Mouse (Mus musculus) CH12.LX (cell line): ENCODE results near the gene Hivep2. TPM values are rescaled to one million over a fixed set of nuclear protein-coding genes. Genes with fewer than 3 reads are reported as not detected.

Source experiments
- DNase-seq: peaks from one replicate; pipeline ENCODE4 v3.0.0-alpha.2; 2013; ENCODE audit errors: extremely low read depth
- H3K27ac ChIP-seq: 2 replicates; pipeline ENCODE4 v1.5.1; 2012; ENCODE audit warnings: low read depth, mild to moderate bottlenecking, control low read depth, moderate library complexity; ENCODE audit not compliant: insufficient read depth
- H3K27me3 ChIP-seq: replicated peaks from 2 replicates; pipeline ENCODE3; 2012; ENCODE audit warnings: inconsistent platforms
- H3K36me3 ChIP-seq, 2 experiments: replicated peaks in 1 of 2; 2 replicates each; pipeline versions ENCODE3 to v1.6.1; 2012; ENCODE audit warnings: inconsistent platforms in 1 of 2, low read length in 1 of 2, mild to moderate bottlenecking in 1 of 2, mixed read lengths in 1 of 2, moderate library complexity in 1 of 2; ENCODE audit not compliant: control insufficient read depth in 1 of 2, insufficient read depth in 1 of 2
- H3K4me1 ChIP-seq, 2 experiments: 2 replicates each; pipeline ENCODE4 v1.6.1; 2012; ENCODE audit warnings: inconsistent platforms in 1 of 2, moderate library complexity in 1 of 2; ENCODE audit not compliant: insufficient read depth in 2 of 2, control insufficient read depth in 1 of 2
- H3K4me2 ChIP-seq: 2 replicates; pipeline ENCODE4 v1.6.1; 2012; ENCODE audit warnings: low read depth, mild to moderate bottlenecking, control low read depth; ENCODE audit not compliant: poor library complexity, insufficient read depth, severe bottlenecking
- H3K4me3 ChIP-seq, 3 experiments: fragments of 150-350 bp in 1 of 3; sonication (generic) in 1 of 3; replicated peaks in 1 of 3; 2 replicates each; pipeline versions ENCODE3 to v1.5.1; 2011 to 2012; ENCODE audit warnings: low read depth in 2 of 3, low read length in 2 of 3, mild to moderate bottlenecking in 2 of 3, moderate library complexity in 2 of 3, control low read depth in 1 of 3, improper control_type of control experiment in 1 of 3, inconsistent platforms in 1 of 3, mixed read lengths in 1 of 3; ENCODE audit not compliant: poor library complexity in 1 of 3
- H3K79me2 ChIP-seq: replicated peaks from 2 replicates; pipeline ENCODE4 v1.6.1; 2012; ENCODE audit warnings: mild to moderate bottlenecking, moderate library complexity; ENCODE audit not compliant: control insufficient read depth, poor library complexity, insufficient read depth, severe bottlenecking; ENCODE audit errors: extremely low read depth
- H3K9ac ChIP-seq: 2 replicates; pipeline ENCODE4 v1.6.1; 2012; ENCODE audit warnings: low read depth, mild to moderate bottlenecking, control low read depth, moderate library complexity; ENCODE audit not compliant: insufficient read depth
- H3K9me3 ChIP-seq: replicated peaks from 2 replicates; pipeline ENCODE3; 2012; ENCODE audit warnings: low read length, inconsistent platforms, mixed read lengths
- CHD2 ChIP-seq: IDR thresholded peaks from 2 replicates; pipeline ENCODE4 v1.6.1; 2011; ENCODE audit warnings: low read length, improper control_type of control experiment
- CTCF ChIP-seq, 2 experiments: IDR thresholded peaks in 1 of 2; conservative IDR thresholded peaks in 1 of 2; 2 replicates each; pipeline ENCODE4 v1.5.1; 2011 to 2012; ENCODE audit warnings: low read depth in 2 of 2, low read length in 2 of 2, improper control_type of control experiment in 1 of 2, inconsistent platforms in 1 of 2, mild to moderate bottlenecking in 1 of 2, moderate library complexity in 1 of 2
- EP300 ChIP-seq: IDR thresholded peaks from 2 replicates; pipeline ENCODE4 v1.6.1; 2011; ENCODE audit warnings: low read length, improper control_type of control experiment
- ETS1 ChIP-seq: conservative IDR thresholded peaks from 2 replicates; pipeline ENCODE4 v1.6.1; 2012; ENCODE audit warnings: low read depth, mild to moderate bottlenecking, inconsistent platforms, low read length, improper control_type of control experiment, moderate library complexity
- IRF4 ChIP-seq: IDR thresholded peaks from 2 replicates; pipeline ENCODE4 v1.6.1; 2014; ENCODE audit warnings: low read depth, mild to moderate bottlenecking, inconsistent platforms, low read length, improper control_type of control experiment
- JUN ChIP-seq: IDR thresholded peaks from 2 replicates; pipeline ENCODE4 v1.6.1; 2011; ENCODE audit warnings: low read depth, mild to moderate bottlenecking, low read length, improper control_type of control experiment, moderate library complexity; ENCODE audit not compliant: insufficient read depth
- MAX ChIP-seq: IDR thresholded peaks from 2 replicates; pipeline ENCODE4 v1.6.1; 2011; ENCODE audit warnings: low read length, improper control_type of control experiment
- MAZ ChIP-seq: IDR thresholded peaks from 2 replicates; pipeline ENCODE4 v1.6.1; 2012; ENCODE audit warnings: low read depth, mild to moderate bottlenecking, inconsistent platforms, low read length, improper control_type of control experiment, moderate library complexity
- PAX5 ChIP-seq: IDR thresholded peaks from 2 replicates; pipeline ENCODE4 v1.6.1; 2012; ENCODE audit warnings: low read length, inconsistent platforms, mixed read lengths
- POLR2AphosphoS2 ChIP-seq: IDR thresholded peaks from 2 replicates; pipeline ENCODE4 v1.6.1; 2011; ENCODE audit warnings: low read depth, low read length, improper control_type of control experiment
- RCOR1 ChIP-seq: conservative IDR thresholded peaks from 2 replicates; pipeline ENCODE4 v1.6.1; 2012; ENCODE audit warnings: low read depth, mild to moderate bottlenecking, inconsistent platforms, low read length, improper control_type of control experiment
- SIN3A ChIP-seq: IDR thresholded peaks from 2 replicates; pipeline ENCODE4 v1.6.1; 2012; ENCODE audit warnings: low read length, improper control_type of control experiment, inconsistent platforms
- SMC3 ChIP-seq: IDR thresholded peaks from 2 replicates; pipeline ENCODE4 v1.6.1; 2011; ENCODE audit warnings: low read depth, low read length, improper control_type of control experiment
- TCF12 ChIP-seq: IDR thresholded peaks from 2 replicates; pipeline ENCODE4 v1.6.1; 2014; ENCODE audit warnings: low read depth, mild to moderate bottlenecking, inconsistent platforms, low read length, improper control_type of control experiment
- UBTF ChIP-seq: IDR thresholded peaks from 2 replicates; pipeline ENCODE4 v1.6.1; 2012; ENCODE audit warnings: low read depth, mild to moderate bottlenecking, inconsistent platforms, low read length, improper control_type of control experiment, moderate library complexity
- USF1 ChIP-seq: IDR thresholded peaks from 2 replicates; pipeline ENCODE4 v1.6.1; 2014; ENCODE audit warnings: low read depth, mild to moderate bottlenecking, inconsistent platforms, low read length, improper control_type of control experiment
- ZNF384 ChIP-seq: IDR thresholded peaks from 2 replicates; pipeline ENCODE4 v1.6.1; 2012; ENCODE audit warnings: low read depth, low read length, improper control_type of control experiment, inconsistent platforms
- dilution Hi-C: fragments of 300-500 bp; cut with MboI; formaldehyde crosslinking; loops from 2 replicates; pipeline ENCODE4 v1.14.3; 2020; ENCODE audit warnings: low sequenced_read_pairs; ENCODE audit not compliant: extremely low pct_unique_long_range_greater_than_20kb, extremely low pct_ligation_motif_present
- in situ Hi-C: fragments of 300-500 bp; cut with MboI; formaldehyde crosslinking; loops from 3 replicates; pipeline ENCODE4 v1.14.3; 2019; ENCODE audit warnings: low sequenced_read_pairs, low pct_ligation_motif_present, low pct_unique_long_range_greater_than_20kb, mixed read lengths
- polyA plus RNA-seq: library from polyadenylated mRNA; unstranded; fragments of >175 nt; gene quantifications from 2 replicates; pipeline ENCODE4 v1.2.1, GENCODE M21; 2012; ENCODE audit warnings: low read depth; ENCODE audit not compliant: insufficient read length
- total RNA-seq, 2 experiments: library from RNA; depleted of rRNA; stranded (reverse); fragments of 300-350 nt in 1 of 2; fragments of >200 nt in 1 of 2; gene quantifications; 2 replicates each; pipeline ENCODE4 v1.2.3; 2012 to 2014

The Hivep2 gene
- total and polyA plus RNA-seq, 3 experiments, result 0.59 to 2.7 (median 1.4) TPM

DNA sequence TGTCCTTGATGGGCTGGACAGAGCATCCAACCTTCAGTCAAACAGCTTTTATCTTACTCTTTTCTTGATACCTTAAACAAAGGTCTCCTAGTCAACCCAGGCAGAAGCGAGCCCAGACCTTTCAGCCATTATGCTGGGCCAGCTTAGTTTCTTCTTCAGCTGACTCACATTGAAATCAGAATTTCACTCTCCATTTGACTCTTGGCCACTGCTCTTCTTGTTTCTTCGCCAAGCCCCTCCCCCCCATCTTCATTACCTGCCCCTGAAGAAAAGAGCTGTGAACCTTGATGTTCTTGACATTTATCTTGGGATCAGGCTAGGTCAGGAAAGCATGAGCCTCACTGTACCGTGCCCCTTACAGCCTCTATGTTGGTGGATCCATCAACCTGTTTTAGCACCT is 135.0 kb downstream of the Hivep2 start (continued):
- TF ChIP-seq TCF12, result peak; percentile 10; the same call in 1 of the 2 replicates
- no peak for TF ChIP-seq USF1
- peak; percentile 78 for TF ChIP-seq JUN
- TF ChIP-seq UBTF, result no peak
- TF ChIP-seq SIN3A, result no peak
- no peak for TF ChIP-seq MAX
- TF ChIP-seq ETS1, result peak; percentile 40; the same call in 1 of the 2 replicates
- TF ChIP-seq MAZ, result no peak
- TF ChIP-seq, all 38 proteins: peak for 10

DNA sequence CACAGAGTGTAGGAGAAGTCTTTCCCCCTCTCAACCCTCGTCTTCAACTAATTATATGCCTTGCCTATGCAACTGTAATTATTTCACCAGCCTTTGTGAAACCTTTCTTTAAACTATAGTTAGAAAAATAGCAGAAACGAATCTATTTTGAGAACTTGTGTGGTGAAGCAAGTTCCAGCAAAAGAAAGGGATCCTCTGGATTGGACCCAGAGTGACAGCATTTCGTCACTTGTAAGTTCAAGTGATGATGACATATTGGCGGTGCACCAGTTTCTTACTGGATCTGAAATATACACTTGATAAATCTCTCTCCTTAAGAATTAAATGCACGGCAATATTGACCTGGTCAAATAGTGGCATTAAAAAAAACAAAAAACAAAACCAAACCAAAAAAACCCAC is 136.1 kb downstream of the Hivep2 start:
- in situ Hi-C loops (no loop called here), dilution Hi-C loops (no loop called here)
- H3K4me1 ChIP-seq, result peaks cover 14 to 26% of the 10 kb centered on the region in 2 experiments
- no peak overlapping the region for H3K9ac ChIP-seq
- H3K36me3 ChIP-seq, result no peaks in the 10 kb centered on the region
- TF ChIP-seq SIN3A (no peak), IRF4 (no peak), ZNF384 (no peak), CTCF (conservative IDR thresholded peaks at IDR 0.05 in 1 of 2, IDR thresholded peaks at IDR 0.05 in 1 of 2; ENCODE audit: low read depth in 2 of 2, low read length in 2 of 2) (no peak), RCOR1 (no peak)
- no peaks in the 10 kb centered on the region for H3K9me3 ChIP-seq
- no peaks in the 10 kb centered on the region for H3K79me2 ChIP-seq
- H3K27ac ChIP-seq, result no peak overlapping the region
- no peak overlapping the region for H3K4me3 ChIP-seq
- DNase-seq, result no peak
- H3K4me2 ChIP-seq, result peak overlapping the region; percentile 1
- H3K27me3 ChIP-seq, result no peaks in the 10 kb centered on the region

DNA sequence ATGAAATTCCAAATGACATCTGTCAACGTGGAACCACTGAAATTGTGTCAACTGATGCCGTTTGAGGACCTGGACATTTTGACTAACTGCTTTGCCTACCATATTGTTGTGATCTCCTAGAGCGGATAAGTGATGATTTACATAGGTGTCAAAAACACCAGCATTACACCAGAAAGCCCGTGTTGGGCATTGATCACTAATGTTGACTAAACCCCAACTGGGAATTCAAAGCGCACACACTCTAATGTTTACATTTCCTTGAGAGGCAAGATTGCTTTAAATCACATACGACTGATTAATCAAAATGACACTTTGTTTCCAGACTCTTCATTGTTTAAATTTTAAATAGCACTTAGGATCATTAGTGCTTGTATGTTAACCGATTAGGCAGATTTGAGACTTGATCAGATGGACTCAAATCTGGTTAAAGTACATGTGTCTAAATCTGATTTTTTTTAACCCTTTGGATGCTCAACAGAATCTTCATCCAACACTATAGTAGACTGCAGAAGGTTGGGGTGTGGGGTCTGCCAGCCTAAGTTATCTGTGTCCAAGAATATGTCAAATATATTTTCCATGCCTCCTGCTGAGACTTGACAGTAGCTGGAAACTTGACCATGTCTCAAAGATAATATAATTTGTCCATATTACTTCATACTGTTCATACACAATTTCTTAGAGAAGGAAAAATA is 142.3 kb downstream of the Hivep2 start:
- peaks cover 3 to 4% of the 10 kb centered on the region in 2 experiments for H3K4me1 ChIP-seq
- in situ Hi-C loops, result no loop called here

More for the DNA sequence above, 142.3 kb downstream of the Hivep2 start:
- no peak overlapping the region for H3K4me3 ChIP-seq
- no peak overlapping the region for H3K27ac ChIP-seq
- dilution Hi-C loops, result no loop called here
- no peak overlapping the region for H3K9ac ChIP-seq
- no peak for DNase-seq
- H3K27me3 ChIP-seq, result no peaks in the 10 kb centered on the region
- H3K36me3 ChIP-seq, result no peaks in the 10 kb centered on the region
- no peaks in the 10 kb centered on the region for H3K9me3 ChIP-seq
- no peak for TF ChIP-seq UBTF
- TF ChIP-seq CHD2, result no peak
- TF ChIP-seq POLR2AphosphoS2, result no peak
- TF ChIP-seq EP300, result no peak
- no peak for TF ChIP-seq JUN
- no peak for TF ChIP-seq MAX
- no peak for TF ChIP-seq SMC3
- TF ChIP-seq PAX5, result no peak
- TF ChIP-seq USF1, result no peak
- H3K4me2 ChIP-seq, result no peak overlapping the region
- H3K79me2 ChIP-seq, result no peaks in the 10 kb centered on the region
